Mouse (Mus musculus) hematopoietic stem cell, adult 5-6 weeks (primary cell): ENCODE measurements at regions not wholly inside any gene's neighbourhood (a gene's known extent, or its start where the extent isn't known, plus 50 kb on each side); places are given as distances from the start of the nearest gene placed in this dataset.
A peak's percentile ranks its signal among the peaks of the same experiment; 100 is the strongest.

ENCODE experiments used
- ATAC-seq, 2 experiments: fragments of 125-278 bp in 1 of 2; replicated peaks in 1 of 2; 2 replicates each; pipeline ENCODE4 v1.8.0; 2016 to 2017; ENCODE audit warnings: inconsistent platforms in 2 of 2, mild to moderate bottlenecking in 2 of 2, moderate number of reproducible peaks in 2 of 2, low read depth in 1 of 2, moderate TSS enrichment in 1 of 2; ENCODE audit not compliant: low FRiP score in 2 of 2, poor library complexity in 2 of 2, severe bottlenecking in 2 of 2, insufficient read depth in 1 of 2, low TSS enrichment in 1 of 2

DNA sequence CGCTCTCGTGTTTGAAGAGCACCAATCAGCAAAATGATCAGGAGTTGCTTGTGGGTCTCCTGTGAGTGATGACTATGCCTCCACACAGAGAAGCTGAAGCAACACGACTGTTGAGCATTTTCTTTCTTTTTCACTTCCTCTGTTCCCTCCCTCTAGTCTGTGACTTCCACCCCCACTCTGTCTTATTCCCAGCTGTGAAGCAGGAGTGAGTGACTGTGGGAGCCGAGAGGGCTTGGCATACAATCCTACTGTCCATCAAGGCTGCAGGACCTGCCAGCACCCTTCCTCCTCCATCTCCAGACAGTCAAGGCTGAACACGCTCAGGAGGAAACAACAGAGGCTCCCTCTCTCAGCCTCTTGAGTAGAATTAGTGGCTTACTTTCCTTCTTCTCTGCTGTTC is 401.3 kb downstream of the Plcl1 start:
- ATAC-seq, result peak; percentile 21 to 37; a peak in 3 of 4 replicates

DNA sequence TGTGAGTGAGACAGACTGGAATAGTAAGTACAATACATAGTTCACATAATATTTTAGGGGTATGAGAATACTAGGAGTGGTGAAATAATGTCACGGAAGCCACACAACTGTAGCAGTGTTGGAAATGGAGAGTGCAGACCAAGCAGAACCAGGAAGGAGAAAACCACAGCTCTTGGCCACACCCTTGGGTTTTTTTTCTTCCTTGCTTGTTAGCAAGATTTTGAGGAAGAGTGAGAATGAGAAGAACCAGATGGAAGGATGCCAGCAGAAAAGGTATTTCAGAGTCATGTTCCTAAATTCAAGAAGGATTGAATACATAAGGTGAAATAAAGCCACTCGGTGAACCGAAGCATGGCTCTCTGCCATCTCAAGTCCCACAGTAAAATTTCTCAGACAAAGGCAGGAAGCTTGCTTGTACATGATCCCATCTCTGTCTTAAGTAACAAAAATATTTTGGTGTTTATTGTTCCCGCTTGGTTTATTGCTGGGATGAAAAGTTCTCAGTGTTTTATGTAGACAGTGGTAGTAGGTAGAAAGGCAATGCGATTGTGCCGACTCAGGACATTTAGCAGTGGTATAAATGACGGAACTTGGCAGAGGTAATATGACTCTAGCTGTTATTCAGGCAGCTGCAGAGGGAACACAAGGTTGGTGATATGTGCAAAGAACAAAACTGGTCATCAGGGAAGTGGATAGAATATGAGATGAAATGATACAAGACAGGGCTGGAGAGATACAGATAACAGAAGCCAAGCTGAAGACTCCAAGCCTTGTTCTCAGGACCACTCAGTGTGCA is 403.2 kb downstream of the Plcl1 start:
- peak; percentile 81 to 86 for ATAC-seq

DNA sequence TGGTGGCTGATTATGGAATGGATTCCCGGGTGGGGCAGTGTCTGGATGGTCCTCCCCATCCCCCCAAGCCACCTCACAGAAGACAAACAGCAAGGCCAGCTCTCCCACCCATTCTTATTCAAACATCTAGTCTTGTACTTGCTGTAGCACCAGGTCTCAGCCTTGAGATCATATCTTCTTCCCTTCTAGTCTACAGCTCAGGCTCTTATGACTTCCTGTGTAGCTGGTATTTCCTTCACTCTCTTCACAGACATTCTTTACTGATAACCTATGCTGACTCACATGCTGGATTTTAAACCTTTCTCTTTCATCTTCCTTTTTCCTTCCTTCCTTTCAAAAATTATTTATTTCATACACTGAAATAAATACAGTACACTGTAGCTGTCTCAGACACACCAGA is 406.8 kb downstream of the Plcl1 start:
- ATAC-seq, result no peak

DNA sequence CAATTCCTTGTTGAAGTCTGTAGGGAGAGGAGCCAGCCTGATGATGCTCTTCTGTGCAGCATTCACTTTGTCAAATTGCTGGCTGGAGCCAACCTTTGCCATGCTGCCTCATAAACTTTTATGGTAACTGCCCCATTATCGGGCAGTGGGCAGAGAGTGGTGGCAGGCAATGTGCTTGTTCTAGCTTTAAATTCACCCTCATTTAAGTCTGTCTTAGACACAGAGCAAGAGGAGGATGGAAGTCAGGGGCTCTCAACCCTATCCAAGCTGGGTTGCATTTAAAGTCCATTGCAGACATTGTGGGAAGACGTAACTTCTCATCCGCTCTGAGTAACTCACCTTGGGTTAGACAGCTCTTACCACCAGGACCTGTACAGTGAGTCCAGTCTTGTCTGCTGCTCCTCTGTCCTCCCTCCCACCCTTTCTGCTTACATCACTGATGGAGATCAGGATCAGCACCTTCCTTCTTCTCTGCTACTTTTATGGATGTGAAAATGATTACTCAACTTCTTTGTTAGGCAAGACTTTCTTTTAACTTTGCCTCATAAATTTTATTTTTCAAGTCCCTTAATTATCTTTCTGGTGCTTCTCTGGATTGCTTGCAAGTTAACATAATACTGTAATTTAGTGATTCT is 415.3 kb downstream of the Plcl1 start:
- ATAC-seq, result no peak

DNA sequence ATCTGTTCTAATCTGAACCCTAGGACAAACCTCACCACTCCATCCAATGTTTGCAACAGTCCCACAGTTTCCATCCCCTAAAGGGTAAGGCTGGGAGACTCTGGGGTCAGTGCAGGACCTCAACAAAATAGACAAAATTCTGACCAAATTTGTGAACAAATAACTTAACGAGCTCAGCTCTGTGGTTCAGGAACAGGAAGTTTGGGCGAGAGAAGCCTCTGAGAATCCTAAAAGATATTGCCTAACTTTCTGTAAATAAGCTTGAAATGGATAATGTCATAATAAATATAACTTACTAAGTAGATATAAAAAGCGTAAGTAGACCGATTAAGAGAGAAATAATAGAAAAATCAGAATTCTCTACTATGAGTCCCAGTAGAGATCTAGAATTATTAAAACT is 416.9 kb downstream of the Plcl1 start:
- no peak for ATAC-seq

DNA sequence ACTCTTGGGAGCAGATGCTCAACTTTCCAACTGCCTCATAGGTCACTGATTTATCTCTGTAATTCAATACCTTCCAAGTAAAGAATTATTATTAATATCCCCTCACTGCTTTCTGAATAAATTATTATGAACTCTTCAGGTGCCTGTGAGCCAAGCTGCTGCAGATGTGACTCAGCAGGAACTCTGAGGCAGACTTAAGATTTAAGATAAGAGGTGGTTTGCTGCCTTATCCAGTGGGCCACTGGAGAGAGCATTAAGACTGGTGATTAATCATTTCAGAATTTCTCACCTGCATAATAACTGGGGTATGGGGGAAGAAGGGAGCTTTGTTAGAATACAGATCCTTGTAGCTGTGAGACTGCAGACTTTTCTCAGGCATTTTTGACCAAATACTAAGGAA is 421.5 kb downstream of the Plcl1 start:
- peak; percentile 42 to 69; a peak in 3 of 4 replicates for ATAC-seq

DNA sequence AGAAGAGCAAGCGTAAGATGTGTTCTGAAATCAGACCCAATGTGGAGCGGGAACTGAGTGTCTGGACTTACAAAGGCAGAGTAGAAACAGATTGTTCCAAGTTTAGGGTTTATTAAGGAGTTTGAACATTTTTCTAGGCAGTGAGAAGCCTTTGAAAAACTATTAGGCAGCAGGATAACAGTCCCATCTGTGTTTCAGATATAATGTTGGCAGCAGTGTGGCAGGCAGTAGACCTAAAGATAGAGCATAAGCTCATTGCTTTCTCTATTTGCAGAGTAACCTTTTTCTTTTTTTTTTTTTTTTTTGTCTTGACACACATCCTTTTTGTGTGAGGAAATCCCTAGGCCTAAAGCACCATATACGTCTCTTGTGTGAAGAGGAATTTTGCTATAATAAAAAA is 429.6 kb downstream of the Plcl1 start:
- ATAC-seq, result no peak

DNA sequence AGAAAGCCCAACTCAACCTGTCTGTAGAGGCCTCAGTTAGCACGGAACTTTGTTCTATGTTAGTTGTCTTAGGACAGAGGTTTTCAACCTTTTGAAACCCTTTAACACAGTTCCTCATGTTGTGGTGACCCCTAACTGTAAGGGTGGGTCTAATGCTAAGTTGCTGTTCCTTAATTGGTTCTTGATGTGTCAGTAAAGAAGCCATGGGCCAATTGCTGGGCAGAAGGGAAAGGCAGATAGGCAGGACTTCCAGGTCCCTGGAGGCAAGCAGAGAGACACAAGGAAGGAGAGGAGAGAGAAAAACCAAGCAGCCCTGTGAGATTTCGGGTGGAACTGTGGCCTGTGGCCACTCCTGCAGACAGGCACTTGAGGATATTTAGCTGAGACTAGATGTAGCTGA is 431.0 kb downstream of the Plcl1 start:
- no peak for ATAC-seq

DNA sequence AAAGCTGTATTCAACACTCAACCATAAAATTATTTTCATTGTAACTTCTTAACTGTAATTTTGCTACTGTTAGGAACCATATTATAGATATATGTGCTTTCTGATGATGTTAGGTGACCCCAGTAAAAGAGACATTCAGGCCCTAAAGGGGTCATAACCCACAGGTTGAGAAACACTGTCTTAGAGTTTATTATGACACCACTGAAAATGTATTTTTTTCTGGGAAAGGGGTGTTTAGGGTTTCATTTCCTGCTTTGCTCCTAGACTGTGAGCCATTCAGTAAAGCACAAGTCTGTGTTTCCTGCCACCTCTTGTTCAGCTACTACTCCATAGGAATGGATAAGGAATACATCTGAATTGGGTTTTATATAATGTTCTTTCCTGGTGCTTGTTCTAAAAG is 431.6 kb downstream of the Plcl1 start:
- no peak for ATAC-seq

DNA sequence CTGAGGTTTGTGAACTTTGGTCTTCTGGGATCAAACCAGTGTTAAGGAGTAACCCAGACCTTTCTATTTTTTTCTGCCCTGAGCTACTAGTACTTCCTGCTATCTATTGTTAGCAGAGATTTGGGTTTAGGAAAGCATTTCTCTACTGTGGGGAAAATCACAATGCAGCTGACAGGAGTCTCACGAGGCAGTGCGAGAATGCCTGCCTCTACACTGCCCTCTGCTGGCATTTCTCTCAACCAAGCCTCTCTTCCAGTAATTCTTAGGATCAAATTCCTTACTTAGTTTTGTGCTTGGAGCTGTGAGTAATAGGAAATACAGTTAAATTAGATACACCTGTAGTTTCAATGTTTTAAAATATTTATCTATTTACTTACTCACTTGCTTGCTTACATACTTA is 432.4 kb downstream of the Plcl1 start:
- peak; percentile 53; a peak in 2 of 4 replicates for ATAC-seq

DNA sequence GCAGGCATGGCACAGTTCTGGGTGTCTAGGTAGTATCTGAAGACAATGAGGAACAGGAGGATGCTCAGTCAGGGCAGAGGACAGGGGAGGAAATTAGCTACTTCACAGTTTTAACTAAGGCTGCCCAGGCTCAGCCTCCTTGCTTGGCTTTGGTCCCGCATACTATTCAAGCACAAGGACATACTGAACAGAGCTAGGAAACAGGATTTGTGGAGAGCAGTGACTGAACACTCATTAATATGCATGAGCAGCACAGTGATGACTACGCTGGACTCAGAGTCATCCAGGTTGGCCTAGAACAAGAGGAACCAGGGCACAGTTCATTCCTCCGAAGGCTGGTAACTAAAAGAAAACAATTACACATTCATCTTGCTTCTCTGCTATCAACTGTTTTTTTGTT is 443.1 kb downstream of the Plcl1 start:
- no peak for ATAC-seq

DNA sequence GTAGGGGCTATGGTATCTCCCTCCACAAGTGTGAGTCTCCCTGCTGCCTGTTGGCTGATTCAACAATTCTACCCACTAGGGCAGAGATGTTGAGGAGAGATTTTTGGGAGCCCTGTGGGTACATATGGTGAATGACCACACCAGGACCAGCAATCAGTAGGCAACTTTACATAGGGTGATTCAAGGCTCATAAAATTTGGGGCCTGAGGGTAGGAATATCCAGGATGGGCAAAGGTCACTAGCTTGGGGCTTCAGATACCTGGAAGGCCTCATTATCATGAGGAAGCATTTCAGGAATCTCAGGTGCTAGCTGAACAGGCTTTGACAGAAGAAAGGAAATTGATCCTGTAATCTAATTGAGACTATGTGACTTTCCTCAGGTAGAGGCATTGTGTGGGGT is 446.6 kb downstream of the Plcl1 start:
- ATAC-seq, result no peak

DNA sequence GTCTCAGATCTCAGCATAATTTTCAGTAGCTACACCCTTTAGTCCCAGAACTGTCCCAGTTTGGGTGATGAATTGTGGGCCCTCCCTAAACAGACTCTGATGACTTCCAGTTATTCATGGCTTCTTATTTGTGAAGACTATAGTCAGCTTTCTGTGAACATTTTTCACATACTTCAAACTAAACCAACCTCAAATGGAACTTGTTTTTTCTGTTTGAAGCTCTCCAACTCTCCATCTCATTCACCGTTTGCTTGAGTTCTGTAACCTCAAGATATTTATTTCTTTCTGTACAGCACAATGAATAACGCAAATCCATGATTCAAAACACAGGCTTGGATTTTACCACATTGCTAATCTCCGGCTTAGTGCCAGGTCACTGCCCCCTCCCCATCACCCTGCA is 453.4 kb downstream of the Plcl1 start:
- ATAC-seq, result no peak

DNA sequence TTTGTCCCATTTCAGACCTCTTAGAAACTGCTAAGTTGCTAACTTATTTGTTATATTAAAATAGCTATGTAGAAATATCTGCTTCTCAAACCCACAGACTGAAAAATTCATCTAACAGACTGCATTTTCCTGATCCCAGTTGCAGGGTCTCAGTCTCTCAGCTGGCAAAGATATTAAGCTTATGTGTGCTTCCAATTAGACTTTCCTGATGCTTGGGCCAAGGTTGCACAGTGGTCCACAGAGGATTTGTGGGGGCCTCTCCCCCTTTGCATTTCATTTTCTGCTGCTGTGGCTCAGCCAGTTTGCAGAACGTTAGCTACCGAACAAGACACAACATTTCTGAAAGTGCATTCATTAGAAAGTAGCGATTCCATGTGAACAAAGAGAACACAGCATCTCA is 457.4 kb downstream of the Plcl1 start:
- no peak for ATAC-seq

DNA sequence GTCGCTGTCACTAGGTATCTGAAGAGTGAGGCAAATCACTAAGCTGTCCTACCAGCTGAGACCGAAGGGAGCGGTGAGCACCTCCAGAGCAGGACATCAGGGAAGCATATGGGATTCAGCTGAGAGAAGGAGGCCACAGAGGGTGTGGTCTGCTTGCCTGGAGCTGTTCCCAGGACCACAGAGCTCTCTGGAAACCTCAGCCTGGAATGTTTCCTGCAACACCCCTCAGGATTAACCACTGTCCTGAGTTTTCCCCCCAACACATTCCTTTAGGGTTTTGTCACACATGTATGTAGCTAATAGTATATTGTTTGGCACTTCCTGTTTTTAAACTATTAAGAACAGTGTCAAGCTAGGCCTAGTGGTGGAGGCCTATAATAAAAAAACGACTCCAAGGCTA is 459.6 kb downstream of the Plcl1 start:
- no peak for ATAC-seq

DNA sequence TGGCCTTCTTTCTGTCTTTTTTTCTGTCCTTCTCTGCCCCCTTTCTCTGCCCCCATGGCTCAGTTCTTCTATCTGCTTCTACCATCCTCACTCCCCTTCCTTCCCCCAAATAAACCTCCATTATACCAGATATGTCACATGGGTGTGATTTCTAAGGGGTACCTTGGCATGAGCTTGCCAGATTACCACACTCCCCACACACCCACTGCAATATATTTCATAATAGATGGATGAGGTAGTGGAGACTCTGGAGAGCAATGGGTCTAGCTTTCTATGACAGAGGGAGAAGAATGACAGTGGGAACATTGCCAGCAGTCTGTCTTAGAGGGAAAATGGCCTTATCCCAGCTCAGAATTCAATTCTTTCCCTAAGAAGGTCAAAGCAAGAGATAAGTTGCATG is 461.0 kb downstream of the Plcl1 start:
- no peak for ATAC-seq

DNA sequence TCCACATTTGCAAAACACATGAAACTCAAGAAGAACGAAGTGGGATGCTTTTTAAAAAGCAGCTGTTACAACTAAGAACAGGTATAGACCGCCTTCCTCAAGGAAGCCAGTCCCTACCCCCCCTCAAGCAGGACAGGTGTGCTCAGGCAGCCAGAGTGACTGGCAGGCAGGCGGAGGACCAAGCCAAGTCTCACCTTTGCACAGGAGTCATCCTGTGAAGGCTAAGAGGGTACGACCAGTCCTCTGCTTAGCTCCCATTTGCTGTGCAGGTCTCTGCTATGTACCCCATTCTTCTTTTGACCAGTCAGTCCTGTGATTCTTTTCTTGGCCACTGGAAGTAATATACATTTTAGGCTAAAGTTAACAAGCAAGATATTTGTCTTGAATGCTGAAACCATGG is 467.9 kb downstream of the Plcl1 start:
- no peak for ATAC-seq

DNA sequence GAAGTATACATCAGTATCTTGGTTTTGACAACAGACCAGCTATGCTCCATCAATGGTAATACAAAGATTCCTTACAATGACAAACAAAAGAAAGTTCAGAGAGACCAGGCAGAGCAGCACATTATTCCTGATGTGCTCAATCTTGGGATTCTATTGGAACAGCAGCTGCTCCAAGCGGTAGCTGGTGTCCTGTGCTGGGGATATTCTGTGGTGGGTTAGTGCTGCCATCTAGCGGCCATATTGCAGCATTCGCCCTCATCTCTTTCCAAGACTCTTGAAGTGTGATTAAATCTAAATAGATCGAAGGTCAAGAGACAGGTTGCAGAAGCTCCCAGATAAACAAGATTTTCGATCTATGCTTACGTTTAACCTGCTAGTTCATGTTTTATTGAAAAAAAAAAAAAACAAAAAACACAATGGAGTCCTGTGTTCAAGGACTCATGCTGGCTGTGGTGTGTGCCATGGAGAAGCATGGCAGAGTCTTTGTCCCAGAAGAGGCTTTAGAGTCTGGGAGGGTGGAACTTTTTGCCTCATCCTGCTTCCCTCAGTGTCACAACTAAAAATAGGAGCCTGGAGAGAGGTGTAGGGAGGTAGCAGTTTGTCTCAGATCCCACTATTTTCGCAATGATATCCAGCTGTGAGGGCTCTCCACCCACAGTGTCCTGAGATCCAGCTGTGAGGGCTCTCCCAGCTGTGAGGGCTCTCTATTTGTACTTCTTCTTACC is 468.6 kb downstream of the Plcl1 start:
- peak; percentile 86 to 87 for ATAC-seq

DNA sequence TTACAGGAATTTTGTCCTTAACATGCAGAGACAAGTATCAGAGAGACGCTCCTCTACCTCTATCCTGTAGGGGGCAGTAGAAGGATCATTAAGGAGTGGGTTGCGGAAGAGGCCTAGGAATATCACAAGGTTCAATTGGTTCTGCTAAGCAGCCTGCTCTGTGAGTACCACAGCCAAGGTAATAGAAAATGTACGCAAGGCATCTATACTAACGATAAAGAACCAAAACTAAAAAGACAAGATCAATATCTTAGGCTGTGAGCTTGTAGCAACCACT is 469.1 kb downstream of the Plcl1 start:
- peak; percentile 17 to 53; a peak in 2 of 4 replicates for ATAC-seq
